Mouse (Mus musculus) embryonic facial prominence, embryonic 13.5 days (tissue): ENCODE measurements at regions not wholly inside any gene's neighbourhood (a gene's known extent, or its start where the extent isn't known, plus 50 kb on each side); places are given as distances from the start of the nearest gene placed in this dataset.

Experiments used
- ATAC-seq: fragments of 200-750 bp; cut with Nextera tagmentation; 2 replicates; pipeline ENCODE4 v1.8.0; 2017; ENCODE audit warnings: low read depth; ENCODE audit not compliant: insufficient number of reproducible peaks, insufficient read depth, low FRiP score, low TSS enrichment
- H3K27ac ChIP-seq: fragments of 300-500 bp; sonication (generic); 2 replicates; pipeline ENCODE4 v1.5.1; 2015; ENCODE audit warnings: moderate library complexity, mild to moderate bottlenecking, inconsistent platforms
- H3K27me3 ChIP-seq: fragments of 300-500 bp; sonication (generic); 2 replicates; pipeline ENCODE4 v1.6.1; 2015; ENCODE audit warnings: mild to moderate bottlenecking, inconsistent platforms
- H3K36me3 ChIP-seq: fragments of 300-500 bp; sonication (generic); 2 replicates; pipeline ENCODE4 v1.6.1; 2015; ENCODE audit warnings: mild to moderate bottlenecking, inconsistent platforms
- H3K4me1 ChIP-seq: fragments of 300-500 bp; sonication (generic); 2 replicates; pipeline ENCODE4 v1.6.1; 2015; ENCODE audit warnings: inconsistent platforms
- H3K4me2 ChIP-seq: fragments of 300-500 bp; sonication (generic); 2 replicates; pipeline ENCODE4 v1.6.1; 2015; ENCODE audit warnings: moderate library complexity, mild to moderate bottlenecking, inconsistent platforms
- H3K4me3 ChIP-seq: fragments of 300-500 bp; sonication (generic); 2 replicates; pipeline ENCODE4 v1.5.1; 2015; ENCODE audit warnings: mild to moderate bottlenecking, inconsistent platforms
- H3K9ac ChIP-seq: fragments of 300-500 bp; sonication (generic); 2 replicates; pipeline ENCODE4 v1.6.1; 2015; ENCODE audit warnings: mild to moderate bottlenecking, inconsistent platforms
- H3K9me3 ChIP-seq: fragments of 300-500 bp; sonication (generic); 2 replicates; pipeline ENCODE4 v1.6.1; 2016; ENCODE audit warnings: inconsistent platforms
- WGBS: fragments of 180-500 bp; shearing (Covaris S2); methylation state at CpG from one replicate; pipeline ENCODE4 v1.1.7; 2015; ENCODE audit warnings: mixed read lengths; 5-methylcytosine and 5-hydroxymethylcytosine counted together

DNA sequence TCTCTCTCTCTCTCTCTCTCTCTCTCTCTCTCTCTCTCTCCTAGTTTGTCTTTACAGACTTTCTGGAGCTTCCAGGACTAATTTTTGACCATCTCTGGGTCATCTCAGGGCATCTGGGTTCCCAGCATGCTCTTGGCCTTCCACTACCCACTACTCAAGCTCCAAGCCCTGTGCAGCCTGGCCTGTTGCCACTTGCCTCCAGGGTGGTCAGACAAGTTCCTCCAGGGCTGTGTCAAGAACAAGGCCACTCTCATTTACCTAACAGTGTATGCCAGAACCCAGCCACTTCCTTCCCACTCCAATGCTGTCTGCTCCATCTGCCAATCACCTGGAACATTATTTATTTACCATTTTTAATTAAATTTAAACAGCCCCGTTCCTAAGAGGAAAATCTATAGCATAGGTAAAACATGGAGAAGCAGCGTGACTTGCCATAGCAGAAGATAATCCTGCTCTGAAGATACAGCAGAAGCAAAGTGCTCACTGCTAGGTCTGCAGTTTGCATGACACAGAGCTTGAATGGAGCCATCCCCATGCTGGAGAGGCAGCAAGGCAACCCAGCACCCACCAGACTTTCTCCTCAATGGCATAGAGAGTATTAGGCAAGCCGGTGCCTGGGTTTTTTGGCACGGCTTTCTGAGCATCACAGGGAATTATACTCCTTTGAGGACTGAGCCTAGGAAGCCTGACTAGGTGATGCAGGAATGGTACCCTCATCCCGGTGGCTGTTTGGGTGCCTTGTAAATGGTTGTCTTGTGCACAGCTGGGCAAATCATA lies 54.0 kb downstream of the Foxi1 start:
- WGBS = 80% methylated on average over 5 of the region's 5 CpGs
- Histone ChIP-seq H3K4me1 (no peaks in the 10 kb centered on the region), H3K4me3 (no peak overlapping the region), H3K9ac (no peak overlapping the region), H3K9me3 (no peaks in the 10 kb centered on the region), H3K27ac (no peak overlapping the region), H3K36me3 (no peaks in the 10 kb centered on the region), H3K27me3 (peaks cover 3% of the 10 kb centered on the region; the same call in 1 of the 2 replicates), H3K4me2 (no peak overlapping the region)
- ATAC-seq = no peak

DNA sequence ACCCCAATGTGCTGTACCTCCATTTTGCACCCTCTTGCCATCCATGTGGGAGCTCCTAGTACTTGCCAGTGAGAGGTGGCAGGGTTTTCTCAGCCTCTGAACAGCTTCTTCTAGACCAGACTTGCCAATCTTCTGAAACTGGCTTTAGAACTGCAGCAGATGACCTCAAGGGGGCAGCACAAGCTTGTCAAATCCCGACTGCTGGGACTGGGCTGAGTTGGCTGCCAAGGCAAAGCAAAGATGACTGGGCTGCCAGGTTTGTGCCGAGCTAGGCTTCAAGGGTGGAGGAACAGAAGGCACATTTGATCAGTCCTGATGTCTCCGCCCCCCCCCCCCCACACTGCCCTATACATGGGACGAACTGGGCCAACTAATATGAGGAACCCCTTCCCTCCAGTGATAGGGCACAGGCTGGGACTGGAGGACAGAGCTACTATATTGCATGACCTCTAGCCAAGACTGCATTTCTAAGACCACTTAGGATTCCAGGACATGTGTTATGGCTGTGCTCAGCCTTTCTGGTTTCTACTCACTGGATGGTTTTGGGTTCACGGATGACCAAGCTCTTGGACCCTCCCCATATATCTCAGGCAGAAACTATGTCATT lies 51.1 kb upstream of the 4930469K13Rik start:
- no peaks in the 10 kb centered on the region for H3K36me3 ChIP-seq
- peak; percentile 41; the same call in 1 of the 2 replicates for ATAC-seq
- no peak overlapping the region for H3K4me2 ChIP-seq
- no peak overlapping the region for H3K27ac ChIP-seq
- 23% methylated on average over 5 of the region's 5 CpGs for WGBS
- no peaks in the 10 kb centered on the region for H3K9me3 ChIP-seq
- peaks cover 3% of the 10 kb centered on the region; the same call in 1 of the 2 replicates for H3K27me3 ChIP-seq
- H3K4me1 ChIP-seq = no peaks in the 10 kb centered on the region
- H3K4me3 ChIP-seq = no peak overlapping the region
- H3K9ac ChIP-seq = no peak overlapping the region
